Mouse (Mus musculus) naive thymus-derived CD4-positive, alpha-beta T cell, adult 2 months (primary cell): Measurements from ENCODE around the gene Ces2a.

Experiments
- DNase-seq: peaks from one replicate; pipeline ENCODE4 v3.0.0-alpha.2; 2011; ENCODE audit warnings: low read depth

The Ces2a gene

GRCm38 (mm10) chr8:104733753-104734152 lies at the start of gene Ces2a:
Ces2a (plus strand) TSS chr8:104734003.
- no peak for DNase-seq

GRCm38 (mm10) chr8:104688433-104688832 lies 45.4 kb upstream of the Ces2a start:
- no peak for DNase-seq

- no peak for DNase-seq
Observed at GRCm38 (mm10) chr8:104698556-104698955, 35.2 kb upstream of the Ces2a start.

- no peak for DNase-seq
Observed at GRCm38 (mm10) chr8:104701900-104702299, 31.9 kb upstream of the Ces2a start.

GRCm38 (mm10) chr8:104721166-104721565 lies 12.6 kb upstream of the Ces2a start:
- no peak for DNase-seq

- no peak for DNase-seq
Observed at GRCm38 (mm10) chr8:104731451-104731850, 2.4 kb upstream of the Ces2a start.

GRCm38 (mm10) chr8:104731969-104732368 lies 1.8 kb upstream of the Ces2a start:
- DNase-seq = no peak

- DNase-seq = no peak
Observed at GRCm38 (mm10) chr8:104742039-104742438, 8.2 kb downstream of the Ces2a start.

- DNase-seq = no peak
Observed at GRCm38 (mm10) chr8:104743410-104743809, 9.6 kb downstream of the Ces2a start.

- no peak for DNase-seq
Observed at GRCm38 (mm10) chr8:104752818-104753217, 19.0 kb downstream of the Ces2a start.

- DNase-seq = no peak
Observed at GRCm38 (mm10) chr8:104757621-104758020, 23.8 kb downstream of the Ces2a start.

- DNase-seq = no peak
Observed at GRCm38 (mm10) chr8:104758209-104758608, 24.4 kb downstream of the Ces2a start.

GRCm38 (mm10) chr8:104761126-104761525 lies 27.3 kb downstream of the Ces2a start:
- DNase-seq = no peak

GRCm38 (mm10) chr8:104766485-104766884 lies 32.7 kb downstream of the Ces2a start:
- no peak for DNase-seq

GRCm38 (mm10) chr8:104770365-104770764 lies 36.6 kb downstream of the Ces2a start:
- no peak for DNase-seq

- DNase-seq = no peak
Observed at GRCm38 (mm10) chr8:104787049-104787448, 53.2 kb downstream of the Ces2a start.

- no peak for DNase-seq
Observed at GRCm38 (mm10) chr8:104788929-104789328, 55.1 kb downstream of the Ces2a start.

- DNase-seq = peak; percentile 20
Observed at GRCm38 (mm10) chr8:104789886-104790680, 56.3 kb downstream of the Ces2a start.
